Mouse (Mus musculus) mature B cell (primary cell): ENCODE results near the gene Cops7b.

Experiments
- in situ Hi-C: fragments of 300-500 bp; cut with MboI; formaldehyde crosslinking; loops from 2 replicates; pipeline ENCODE4 v1.14.3; 2019

Cops7b gene

GRCm38 (mm10) chr1:86598516-86598915 lies 15.8 kb downstream of the Cops7b start:
- in situ Hi-C loops: no loop called here

GRCm38 (mm10) chr1:86600117-86600516 lies 17.4 kb downstream of the Cops7b start:
- in situ Hi-C loops: no loop called here

GRCm38 (mm10) chr1:86610954-86611353 lies 28.2 kb downstream of the Cops7b start:
- in situ Hi-C loops: no loop called here

- in situ Hi-C loops: no loop called here
Observed at GRCm38 (mm10) chr1:86612081-86612480, 29.4 kb downstream of the Cops7b start.

GRCm38 (mm10) chr1:86614269-86614668 lies 31.6 kb downstream of the Cops7b start:
- in situ Hi-C loops: no loop called here

- in situ Hi-C loops: no loop called here
Observed at GRCm38 (mm10) chr1:86618454-86619125, 35.9 kb downstream of the Cops7b start.

- in situ Hi-C loops: no loop called here
Observed at GRCm38 (mm10) chr1:86622296-86622695, 39.6 kb downstream of the Cops7b start.

- in situ Hi-C loops: no loop called here
Observed at GRCm38 (mm10) chr1:86623001-86624000, 40.6 kb downstream of the Cops7b start.

- in situ Hi-C loops: no loop called here
Observed at GRCm38 (mm10) chr1:86628270-86628669, 45.6 kb downstream of the Cops7b start.

GRCm38 (mm10) chr1:86629936-86630335 lies 47.2 kb downstream of the Cops7b start:
- in situ Hi-C loops: no loop called here

GRCm38 (mm10) chr1:86630527-86630926 lies 47.8 kb downstream of the Cops7b start:
- in situ Hi-C loops: no loop called here

- in situ Hi-C loops: no loop called here
Observed at GRCm38 (mm10) chr1:86632732-86633380, 50.2 kb downstream of the Cops7b start.

- in situ Hi-C loops: no loop called here
Observed at GRCm38 (mm10) chr1:86633434-86633833, 50.7 kb downstream of the Cops7b start.

GRCm38 (mm10) chr1:86633840-86634750 lies 51.4 kb downstream of the Cops7b start:
- in situ Hi-C loops: no loop called here

- in situ Hi-C loops: no loop called here
Observed at GRCm38 (mm10) chr1:86634751-86635359, 52.2 kb downstream of the Cops7b start.

- in situ Hi-C loops: no loop called here
Observed at GRCm38 (mm10) chr1:86643101-86643809, 60.6 kb downstream of the Cops7b start.

GRCm38 (mm10) chr1:86647517-86647916 lies 64.8 kb downstream of the Cops7b start:
- in situ Hi-C loops: no loop called here

GRCm38 (mm10) chr1:86650272-86650671 lies 67.6 kb downstream of the Cops7b start:
- in situ Hi-C loops: no loop called here

GRCm38 (mm10) chr1:86652675-86653074 lies 70.0 kb downstream of the Cops7b start:
- in situ Hi-C loops: no loop called here

GRCm38 (mm10) chr1:86657071-86657470 lies 74.4 kb downstream of the Cops7b start:
- in situ Hi-C loops: no loop called here
